Mouse (Mus musculus) MEL (cell line): Measurements from ENCODE around the gene Prkag2. TPM values are rescaled to one million over a fixed set of nuclear protein-coding genes. Genes with fewer than 3 reads are reported as not detected.

Source experiments
- DNase-seq: peaks from one replicate; pipeline ENCODE4 v3.0.0; 2011; ENCODE audit warnings: low read depth, low spot score
- H3K27ac ChIP-seq: 2 replicates; pipeline ENCODE4 v1.5.1; 2012; ENCODE audit warnings: low read depth, mild to moderate bottlenecking, control low read depth, low read length, moderate library complexity; ENCODE audit not compliant: control insufficient read depth
- H3K27me3 ChIP-seq, 2 experiments: fragments of 150-350 bp in 1 of 2; sonication (generic) in 1 of 2; 2 replicates each; pipeline ENCODE4 v1.6.1; 2012; ENCODE audit warnings: low read length in 2 of 2, mild to moderate bottlenecking in 2 of 2, improper control_type of control experiment in 1 of 2, moderate library complexity in 1 of 2; ENCODE audit not compliant: insufficient read depth in 2 of 2, control insufficient read depth in 1 of 2
- H3K36me3 ChIP-seq, 2 experiments: 2 replicates each; pipeline ENCODE4 v1.6.1; 2012 to 2014; ENCODE audit warnings: low read length in 2 of 2, improper control_type of control experiment in 1 of 2, inconsistent platforms in 1 of 2, mild to moderate bottlenecking in 1 of 2; ENCODE audit not compliant: insufficient read depth in 2 of 2, control insufficient read depth in 1 of 2
- H3K4me1 ChIP-seq, 2 experiments: fragments of 150-350 bp in 1 of 2; sonication (generic) in 1 of 2; 2 replicates each; pipeline ENCODE4 v1.6.1; 2012; ENCODE audit warnings: low read length in 2 of 2, improper control_type of control experiment in 1 of 2, mild to moderate bottlenecking in 1 of 2; ENCODE audit not compliant: insufficient read depth in 2 of 2, control insufficient read depth in 1 of 2
- H3K4me3 ChIP-seq, 2 experiments: fragments of 150-350 bp in 1 of 2; sonication (generic) in 1 of 2; 2 replicates each; pipeline ENCODE4 v1.5.1; 2012; ENCODE audit warnings: low read depth in 2 of 2, low read length in 2 of 2, mild to moderate bottlenecking in 2 of 2, moderate library complexity in 2 of 2, control low read depth in 1 of 2, improper control_type of control experiment in 1 of 2; ENCODE audit not compliant: control insufficient read depth in 1 of 2, insufficient read depth in 1 of 2
- H3K79me2 ChIP-seq: 2 replicates; pipeline ENCODE4 v1.6.1; 2012; ENCODE audit warnings: mild to moderate bottlenecking, low read length, moderate library complexity; ENCODE audit not compliant: control insufficient read depth, poor library complexity, insufficient read depth
- H3K9ac ChIP-seq: 2 replicates; pipeline ENCODE4 v1.6.1; 2012; ENCODE audit warnings: low read depth, mild to moderate bottlenecking, control low read depth, low read length, moderate library complexity; ENCODE audit not compliant: control insufficient read depth, poor library complexity, severe bottlenecking
- H3K9me3 ChIP-seq: fragments of 150-350 bp; sonication (generic); replicated peaks from 2 replicates; pipeline ENCODE4 v1.6.1; 2012; ENCODE audit warnings: mild to moderate bottlenecking, low read length, improper control_type of control experiment, moderate library complexity; ENCODE audit not compliant: insufficient read depth
- BHLHE40 ChIP-seq: IDR thresholded peaks from 2 replicates; pipeline ENCODE4 v1.6.1; 2012; ENCODE audit warnings: low read depth, mild to moderate bottlenecking, inconsistent platforms, low read length, improper control_type of control experiment, borderline replicate concordance
- CHD1 ChIP-seq: IDR thresholded peaks from 2 replicates; pipeline ENCODE4 v1.6.1; 2012; ENCODE audit warnings: low read depth, mild to moderate bottlenecking, inconsistent platforms, low read length, improper control_type of control experiment
- CHD2 ChIP-seq: IDR thresholded peaks from 2 replicates; pipeline ENCODE4 v1.6.1; 2011; ENCODE audit warnings: low read length, improper control_type of control experiment
- CTCF ChIP-seq, 3 experiments: IDR thresholded peaks in 2 of 3; conservative IDR thresholded peaks in 1 of 3; 2 replicates each; pipeline ENCODE4 v1.5.1; 2011 to 2012; ENCODE audit warnings: low read length in 3 of 3, low read depth in 2 of 3, mild to moderate bottlenecking in 2 of 3, improper control_type of control experiment in 1 of 3, inconsistent platforms in 1 of 3, mixed read lengths in 1 of 3, moderate library complexity in 1 of 3; ENCODE audit not compliant: control insufficient read depth in 1 of 3, insufficient read depth in 1 of 3, poor library complexity in 1 of 3, severe bottlenecking in 1 of 3
- E2F4 ChIP-seq: IDR thresholded peaks from 2 replicates; pipeline ENCODE4 v1.6.1; 2011; ENCODE audit warnings: low read depth, low read length, improper control_type of control experiment, borderline replicate concordance
- ELF1 ChIP-seq: IDR thresholded peaks from 2 replicates; pipeline ENCODE4 v1.6.1; 2014; ENCODE audit warnings: low read depth, mild to moderate bottlenecking, inconsistent platforms, low read length, improper control_type of control experiment, moderate library complexity
- EP300 ChIP-seq, 2 experiments: IDR thresholded peaks; 2 replicates each; pipeline ENCODE4 v1.6.1; 2011; ENCODE audit warnings: improper control_type of control experiment in 2 of 2, low read length in 2 of 2, low read depth in 1 of 2, mild to moderate bottlenecking in 1 of 2
- ETS1 ChIP-seq: IDR thresholded peaks from 2 replicates; pipeline ENCODE4 v1.6.1; 2012; ENCODE audit warnings: low read depth, mild to moderate bottlenecking, inconsistent platforms, low read length, improper control_type of control experiment, moderate library complexity
- GABPA ChIP-seq: IDR thresholded peaks from 2 replicates; pipeline ENCODE4 v1.6.1; 2012; ENCODE audit warnings: low read depth, mild to moderate bottlenecking, inconsistent platforms, low read length, improper control_type of control experiment, moderate library complexity
- GATA1 ChIP-seq: IDR thresholded peaks from 2 replicates; pipeline ENCODE4 v1.6.1; 2011; ENCODE audit warnings: low read depth, low read length, improper control_type of control experiment
- JUND ChIP-seq: IDR thresholded peaks from 2 replicates; pipeline ENCODE4 v1.6.1; 2011; ENCODE audit warnings: low read depth, mild to moderate bottlenecking, improper control_type of control experiment, low read length
- KAT2A ChIP-seq: conservative IDR thresholded peaks from 2 replicates; pipeline ENCODE4 v1.6.1; 2012; ENCODE audit warnings: low read depth, low read length, improper control_type of control experiment, inconsistent platforms
- MAFK ChIP-seq: IDR thresholded peaks from 2 replicates; pipeline ENCODE4 v1.6.1; 2011; ENCODE audit warnings: low read depth, mild to moderate bottlenecking, low read length, improper control_type of control experiment, borderline replicate concordance
- MAX ChIP-seq: IDR thresholded peaks from 2 replicates; pipeline ENCODE4 v1.6.1; 2011; ENCODE audit warnings: low read length, improper control_type of control experiment
- MAZ ChIP-seq: IDR thresholded peaks from 2 replicates; pipeline ENCODE4 v1.6.1; 2012; ENCODE audit warnings: low read depth, mild to moderate bottlenecking, inconsistent platforms, low read length, improper control_type of control experiment
- MEF2A ChIP-seq: IDR thresholded peaks from 2 replicates; pipeline ENCODE4 v1.6.1; 2014; ENCODE audit warnings: low read depth, mild to moderate bottlenecking, inconsistent platforms, low read length, improper control_type of control experiment; ENCODE audit not compliant: poor library complexity, insufficient replicate concordance, severe bottlenecking; ENCODE audit errors: extremely low read depth
- MYB ChIP-seq: IDR thresholded peaks from 2 replicates; pipeline ENCODE4 v1.6.1; 2011; ENCODE audit warnings: mild to moderate bottlenecking, low read depth, low read length, improper control_type of control experiment
- MYC ChIP-seq: IDR thresholded peaks from 2 replicates; pipeline ENCODE4 v1.6.1; 2011; ENCODE audit warnings: low read depth, mild to moderate bottlenecking, low read length, improper control_type of control experiment, moderate library complexity
- NELFE ChIP-seq: IDR thresholded peaks from 2 replicates; pipeline ENCODE4 v1.6.1; 2011; ENCODE audit warnings: low read depth, low read length, improper control_type of control experiment
- NRF1 ChIP-seq: IDR thresholded peaks from 2 replicates; pipeline ENCODE4 v1.6.1; 2014; ENCODE audit warnings: low read depth, mild to moderate bottlenecking, inconsistent platforms, low read length, improper control_type of control experiment, moderate library complexity; ENCODE audit not compliant: poor library complexity, insufficient read depth, severe bottlenecking
- POLR2A ChIP-seq, 2 experiments: IDR thresholded peaks; 2 replicates each; pipeline ENCODE4 v1.6.1; 2011 to 2012; ENCODE audit warnings: low read length in 2 of 2, mild to moderate bottlenecking in 2 of 2, control low read depth in 1 of 2, improper control_type of control experiment in 1 of 2, low read depth in 1 of 2, moderate library complexity in 1 of 2; ENCODE audit not compliant: control insufficient read depth in 1 of 2, insufficient read depth in 1 of 2, poor library complexity in 1 of 2
- POLR2AphosphoS2 ChIP-seq: IDR thresholded peaks from 2 replicates; pipeline ENCODE4 v1.6.1; 2011; ENCODE audit warnings: low read length, improper control_type of control experiment
- POLR2AphosphoS5 ChIP-seq: IDR thresholded peaks from 2 replicates; pipeline ENCODE4 v1.6.1; 2012; ENCODE audit warnings: low read depth, borderline replicate concordance, mild to moderate bottlenecking, inconsistent platforms, low read length, moderate library complexity, mixed read lengths
- RAD21 ChIP-seq: IDR thresholded peaks from 2 replicates; pipeline ENCODE4 v1.6.1; 2011; ENCODE audit warnings: mild to moderate bottlenecking, low read depth, low read length, improper control_type of control experiment
- RCOR1 ChIP-seq: IDR thresholded peaks from 2 replicates; pipeline ENCODE4 v1.6.1; 2012; ENCODE audit warnings: low read depth, mild to moderate bottlenecking, inconsistent platforms, low read length, improper control_type of control experiment
- SIN3A ChIP-seq: IDR thresholded peaks from 2 replicates; pipeline ENCODE4 v1.6.1; 2012; ENCODE audit warnings: low read length, improper control_type of control experiment, inconsistent platforms
- SMC3 ChIP-seq: IDR thresholded peaks from 2 replicates; pipeline ENCODE4 v1.6.1; 2011; ENCODE audit warnings: low read depth, low read length, improper control_type of control experiment
- TAL1 ChIP-seq: IDR thresholded peaks from 2 replicates; pipeline ENCODE4 v1.6.1; 2012; ENCODE audit warnings: mild to moderate bottlenecking, inconsistent platforms, low read length, moderate library complexity, mixed read lengths
- TBP ChIP-seq: IDR thresholded peaks from 2 replicates; pipeline ENCODE4 v1.8.0; 2011; ENCODE audit warnings: low read depth, low read length, improper control_type of control experiment
- TCF12 ChIP-seq: IDR thresholded peaks from 2 replicates; pipeline ENCODE4 v1.6.1; 2014; ENCODE audit warnings: low read depth, mild to moderate bottlenecking, inconsistent platforms, low read length, improper control_type of control experiment, moderate library complexity
- UBTF ChIP-seq: IDR thresholded peaks from 2 replicates; pipeline ENCODE4 v1.6.1; 2012; ENCODE audit warnings: low read depth, mild to moderate bottlenecking, inconsistent platforms, low read length, improper control_type of control experiment, moderate library complexity, borderline replicate concordance; ENCODE audit not compliant: insufficient read depth
- USF1 ChIP-seq: IDR thresholded peaks from 2 replicates; pipeline ENCODE4 v1.6.1; 2014; ENCODE audit warnings: low read depth, mild to moderate bottlenecking, inconsistent platforms, low read length, improper control_type of control experiment, moderate library complexity
- USF2 ChIP-seq, 2 experiments: IDR thresholded peaks; 2 replicates each; pipeline ENCODE4 v1.6.1; 2011 to 2012; ENCODE audit warnings: improper control_type of control experiment in 2 of 2, low read length in 2 of 2, borderline replicate concordance in 1 of 2, inconsistent platforms in 1 of 2, low read depth in 1 of 2, mild to moderate bottlenecking in 1 of 2; ENCODE audit not compliant: insufficient read depth in 1 of 2
- ZC3H11A ChIP-seq: IDR thresholded peaks from 2 replicates; pipeline ENCODE4 v1.6.1; 2012; ENCODE audit warnings: low read depth, mild to moderate bottlenecking, inconsistent platforms, low read length, improper control_type of control experiment
- ZKSCAN1 ChIP-seq: IDR thresholded peaks from 2 replicates; pipeline ENCODE4 v1.6.1; 2012; ENCODE audit warnings: low read depth, mild to moderate bottlenecking, inconsistent platforms, low read length, improper control_type of control experiment, moderate library complexity
- ZMIZ1 ChIP-seq: IDR thresholded peaks from 2 replicates; pipeline ENCODE4 v1.6.1; 2012; ENCODE audit warnings: low read depth, mild to moderate bottlenecking, inconsistent platforms, low read length, improper control_type of control experiment, moderate library complexity
- polyA plus RNA-seq, 2 experiments: library from polyadenylated mRNA; stranded (reverse) in 1 of 2; unstranded in 1 of 2; fragments of >175 nt in 1 of 2; fragments of >200 nt in 1 of 2; gene quantifications; 2 replicates each; pipeline versions ENCODE4 v1.2.1 to v1.2.4; 2012; ENCODE audit warnings: low replicate concordance in 2 of 2, low read depth in 1 of 2; ENCODE audit not compliant: insufficient read length in 2 of 2, insufficient read depth in 1 of 2, missing spikeins in 1 of 2
- total RNA-seq: library from RNA; depleted of rRNA; stranded (reverse); fragments of 300-350 nt; gene quantifications from 2 replicates; pipeline ENCODE4 v1.2.3, GENCODE M21; 2012

The Prkag2 gene
- total and polyA plus RNA-seq, 3 experiments: 8.0 to 27.9 TPM; not detected in 1

GRCm38 (mm10) chr5:25041307-25041706, 59.1 kb downstream of the Prkag2 start:
- no peaks in the 10 kb centered on the region for H3K9me3 ChIP-seq
- H3K4me1 ChIP-seq: peaks cover 15 to 34% of the 10 kb centered on the region in 2 experiments
- peak; percentile 82 for DNase-seq
- no peak for TF ChIP-seq CHD1
- no peak for TF ChIP-seq GABPA
- peak; percentile 45 for TF ChIP-seq RAD21
- no peak for TF ChIP-seq CHD2
- no peak for TF ChIP-seq UBTF
- TF ChIP-seq SIN3A: peak; percentile 18; the same call in 1 of the 2 replicates
- TF ChIP-seq TBP: no peak
- TF ChIP-seq KAT2A: no peak; the same call in 1 of the 2 replicates
- no peak for TF ChIP-seq USF1
- TF ChIP-seq EP300 (IDR thresholded peaks at IDR 0.05; ENCODE audit: low read depth in 1 of 2, low read length in 2 of 2): no peak; a peak in 1 of 4 replicates
- TF ChIP-seq ELF1: no peak
- TF ChIP-seq CTCF (IDR thresholded peaks at IDR 0.05 in 2 of 3, conservative IDR thresholded peaks at IDR 0.05 in 1 of 3; ENCODE audit: control insufficient read depth in 1 of 3, insufficient read depth in 1 of 3, low read depth in 2 of 3, low read length in 3 of 3, poor library complexity in 1 of 3, severe bottlenecking in 1 of 3): peak; percentile 77 to 87 (median 81)
- TF ChIP-seq JUND: no peak
- TF ChIP-seq MAX: no peak
- TF ChIP-seq POLR2AphosphoS2: no peak
- TF ChIP-seq BHLHE40: no peak
- no peak for TF ChIP-seq NELFE
- no peak for TF ChIP-seq ZKSCAN1
- TF ChIP-seq MYC: no peak
- TF ChIP-seq SMC3: peak; percentile 42; the same call in 1 of the 2 replicates
- no peak for TF ChIP-seq TCF12
- peak; percentile 64; the same call in 1 of the 2 replicates for TF ChIP-seq MAZ
- TF ChIP-seq POLR2A (IDR thresholded peaks at IDR 0.05; ENCODE audit: control insufficient read depth in 1 of 2, insufficient read depth in 1 of 2, low read depth in 1 of 2, low read length in 2 of 2, poor library complexity in 1 of 2): no peak
- TF ChIP-seq ZC3H11A: no peak
- no peak for TF ChIP-seq GATA1
- no peak for TF ChIP-seq ETS1
- TF ChIP-seq TAL1: no peak
- TF ChIP-seq NRF1: no peak
- TF ChIP-seq RCOR1: 0 out of 2 replicates have a peak, but pooled peaks have one; percentile 16
- no peak for TF ChIP-seq POLR2AphosphoS5
- TF ChIP-seq MEF2A: no peak
- TF ChIP-seq MAFK: no peak
- no peak for TF ChIP-seq ZMIZ1
- TF ChIP-seq E2F4: no peak
- no peak for TF ChIP-seq USF2 (IDR thresholded peaks at IDR 0.05; ENCODE audit: borderline replicate concordance in 1 of 2, insufficient read depth in 1 of 2, low read depth in 1 of 2, low read length in 2 of 2)
- TF ChIP-seq MYB: no peak
- H3K4me3 ChIP-seq: peak overlapping the region in 1 of 2 experiments; percentile 33; a peak in 2 of 4 replicates
- peaks cover 0 to 25% of the 10 kb centered on the region in 2 experiments; a peak in 2 of 4 replicates for H3K36me3 ChIP-seq
- H3K27ac ChIP-seq: peak overlapping the region; percentile 53
- peak overlapping the region; percentile 44 for H3K9ac ChIP-seq
- no peaks in the 10 kb centered on the region for H3K79me2 ChIP-seq
- no peaks in the 10 kb centered on the region for H3K27me3 ChIP-seq
